Mouse (Mus musculus) left cerebral cortex, adult 2 months (tissue): Measurements from ENCODE around the gene Nup107. TPM values are rescaled to one million over a fixed set of nuclear protein-coding genes. Genes with fewer than 3 reads are reported as not detected.

Experiments used
- DNase-seq, 2 experiments: peaks; one replicate each; pipeline ENCODE4 v3.0.0; 2021 to 2022; ENCODE audit warnings: low spot score in 2 of 2, mixed read lengths in 1 of 2; ENCODE audit errors: extremely low spot score in 1 of 2
- H3K27ac ChIP-seq: fragments of 200-600 bp; 2 replicates; pipeline ENCODE4 v1.8.1; 2022
- H3K4me3 ChIP-seq: fragments of 200-600 bp; 2 replicates; pipeline ENCODE4 v1.8.1; 2022
- CTCF ChIP-seq: fragments of 200-600 bp; IDR thresholded peaks from 2 replicates; pipeline ENCODE4 v1.8.1; 2022; ENCODE audit warnings: antibody characterized with exemption, mild to moderate bottlenecking, moderate library complexity
- intact Hi-C: fragments of 180-260 bp; cut with DNase I; formaldehyde crosslinking; loops from one replicate; pipeline ENCODE4 v1.15.1; 2025
- long read RNA-seq, 2 experiments: library from polyadenylated mRNA; stranded (forward); transcript quantifications; one replicate each; pipeline ENCODE4 v2.0.0; 2021; ENCODE audit warnings: borderline mapping rate in 2 of 2
- total RNA-seq, 2 experiments: library from RNA; stranded (reverse); gene quantifications; 2 replicates each; pipeline ENCODE4 v1.2.3; 2021

Gene Nup107
- total RNA-seq: 10 to 100 TPM; 13.4 to 15.9 TPM
- long read RNA-seq, experiment 1, transcript Nup107-201 (28 exons, 3,114 nt): major isoform, 16 of 29 reads
- long read RNA-seq, experiment 1, partial matches to known transcripts: 5 of 29 reads
- long read RNA-seq, experiment 1, other reads (novel, unspliced or antisense): 8 of 29 reads
- long read RNA-seq, experiment 2, transcript Nup107-201 (28 exons, 3,114 nt): major isoform, 14 of 20 reads
- long read RNA-seq, experiment 2, partial matches to known transcripts: 3 of 20 reads
- long read RNA-seq, experiment 2, other reads (novel, unspliced or antisense): 3 of 20 reads

GRCm38 (mm10) chr10:117792141-117793091 is at the start of gene Nup107:
Gene Nup107 (minus strand): TSS chr10:117792705.
- H3K4me3 ChIP-seq: peak within 1 kb of the TSS; percentile 75
- intact Hi-C loops: loop anchor here (2.0 kb wide), 1 partner anchor 26 kb away; no protein-coding TSS in a partner anchor
- H3K27ac ChIP-seq: peak within 1 kb of the TSS; percentile 80
- DNase-seq: peak; percentile 100
- no peak for TF ChIP-seq CTCF

DNA sequence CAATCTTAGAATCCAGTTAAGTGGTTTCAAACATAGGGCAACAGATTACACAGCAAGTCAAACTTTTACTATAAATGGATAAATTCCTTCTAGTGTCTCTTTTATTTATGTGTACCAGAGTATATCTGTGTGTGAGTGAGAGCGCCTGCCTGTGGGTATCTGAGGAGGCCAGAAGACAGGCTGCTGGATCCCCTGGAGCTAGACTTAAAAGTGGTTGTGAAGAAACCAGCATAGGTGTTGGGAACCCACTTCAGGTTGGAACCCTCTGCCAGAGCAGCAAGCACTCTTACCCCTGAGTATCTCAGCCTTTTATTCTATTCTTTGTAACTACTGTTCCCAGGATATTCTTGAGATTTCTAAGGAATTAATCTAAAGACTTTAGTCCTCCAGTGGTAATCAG is 49.3 kb upstream of the Nup107 start:
- H3K4me3 ChIP-seq: no peak overlapping the region
- intact Hi-C loops: loop anchor here (10.0 kb wide), 1 partner anchor 143 kb away; no protein-coding TSS in a partner anchor

DNA sequence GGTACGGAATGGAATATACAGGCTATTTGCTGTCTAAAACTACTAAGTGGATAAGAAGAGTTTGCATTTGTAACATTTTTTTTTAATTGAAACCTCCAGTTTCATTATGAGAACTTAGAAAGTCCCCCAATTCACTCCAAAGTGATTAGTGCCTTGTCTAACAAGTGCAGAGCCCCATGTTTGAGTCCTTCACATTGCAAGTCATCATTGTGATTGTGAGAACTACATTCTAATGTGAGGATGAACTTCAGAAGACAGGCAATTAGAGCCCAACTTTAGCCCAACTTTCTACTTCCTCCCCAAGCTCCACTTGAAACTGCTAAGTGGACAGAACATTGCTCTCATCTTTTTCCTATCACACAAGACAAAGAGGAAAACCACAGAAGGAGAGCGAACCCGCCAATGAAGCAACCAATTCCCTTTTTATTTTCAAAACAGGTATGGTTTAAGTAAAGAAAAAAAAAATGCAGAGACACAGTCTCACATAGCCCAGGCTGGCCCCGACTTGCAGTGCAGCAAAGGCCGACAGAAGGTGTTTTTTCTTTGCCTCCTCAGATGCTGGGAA is 48.0 kb upstream of the Nup107 start:
- intact Hi-C loops: loop anchor here (10.0 kb wide), 1 partner anchor 144 kb away; no protein-coding TSS in a partner anchor
- no peak overlapping the region for H3K4me3 ChIP-seq
- no peak for DNase-seq
- no peak overlapping the region for H3K27ac ChIP-seq
- TF ChIP-seq CTCF: no peak

More for the DNA sequence above, 49.3 kb upstream of the Nup107 start:
- H3K27ac ChIP-seq: no peak overlapping the region
- DNase-seq: no peak
- TF ChIP-seq CTCF: no peak

- no peak for DNase-seq
- Histone ChIP-seq H3K4me3 (no peak overlapping the region), H3K27ac (no peak overlapping the region)
- no peak for TF ChIP-seq CTCF
- intact Hi-C loops: loop anchor here (10.0 kb wide), 1 partner anchor 145 kb away; no protein-coding TSS in a partner anchor
Measured at GRCm38 (mm10) chr10:117839737-117840136, 47.2 kb upstream of the Nup107 start.

DNA sequence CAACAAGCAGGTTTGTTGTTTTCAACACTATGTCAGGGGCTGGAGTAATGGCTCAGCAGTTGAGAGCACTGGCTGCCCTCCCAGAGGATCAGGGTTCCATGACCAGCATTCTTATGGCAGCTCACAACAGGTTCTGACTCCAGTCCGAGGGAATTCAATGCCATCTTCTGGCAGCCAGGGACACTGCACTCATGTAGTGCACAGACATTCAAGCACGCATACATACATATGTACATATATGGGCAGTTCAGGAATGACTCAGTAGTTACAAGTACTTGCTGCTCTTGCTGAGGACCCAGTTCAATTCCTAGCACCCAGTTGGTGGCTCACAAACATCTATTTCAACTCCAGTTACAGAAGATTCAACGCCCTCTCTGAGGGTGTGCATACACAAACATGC is 46.4 kb upstream of the Nup107 start:
- intact Hi-C loops: no loop called here
- no peak overlapping the region for H3K4me3 ChIP-seq
- no peak overlapping the region for H3K27ac ChIP-seq
- no peak for DNase-seq
- peak; percentile 24 for TF ChIP-seq CTCF

DNA sequence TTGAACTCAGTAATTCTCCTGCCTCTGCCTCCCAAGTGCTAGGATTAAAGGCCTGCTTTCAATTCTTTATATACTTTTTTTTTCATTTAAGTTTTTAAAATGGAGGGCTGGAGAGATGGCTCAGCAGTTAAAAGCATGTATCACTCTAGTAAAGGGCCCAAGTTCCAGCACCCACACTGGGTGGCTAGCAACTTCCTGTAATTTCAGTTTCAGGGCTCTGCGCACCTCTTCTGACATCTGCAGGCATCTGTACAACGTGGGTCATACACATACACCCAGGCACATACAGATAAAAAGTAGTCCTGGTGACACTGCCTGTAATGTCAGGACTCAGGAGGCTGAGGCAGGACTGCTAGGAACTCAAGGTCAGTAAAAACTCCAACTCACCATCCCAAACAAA is 43.8 kb upstream of the Nup107 start:
- Histone ChIP-seq H3K4me3 (no peak overlapping the region), H3K27ac (no peak overlapping the region)
- no peak for DNase-seq
- TF ChIP-seq CTCF: no peak
- intact Hi-C loops: no loop called here

DNA sequence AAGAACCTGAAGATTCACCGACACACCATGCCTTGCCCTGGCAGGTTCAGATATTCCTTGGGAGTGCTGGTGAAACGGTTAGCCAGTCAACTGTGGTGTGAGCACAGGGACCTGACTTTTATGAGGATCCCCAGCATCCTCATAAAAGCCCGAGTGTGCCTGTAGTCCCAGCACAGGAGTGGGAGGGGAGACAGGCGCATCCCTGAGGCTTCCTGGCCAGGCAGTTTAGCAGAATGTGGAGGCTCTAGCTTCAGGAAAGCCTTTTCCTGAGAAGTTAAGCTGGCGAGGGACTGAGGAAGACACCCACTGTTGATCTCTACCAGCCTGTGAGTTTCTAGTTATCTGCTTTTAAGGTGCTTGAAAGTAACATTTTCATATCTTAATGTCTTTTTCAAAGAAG is 42.9 kb upstream of the Nup107 start:
- intact Hi-C loops: no loop called here
- Histone ChIP-seq H3K27ac (no peak overlapping the region), H3K4me3 (no peak overlapping the region)
- no peak for DNase-seq
- no peak for TF ChIP-seq CTCF

GRCm38 (mm10) chr10:117830797-117831196 is 38.3 kb upstream of the Nup107 start:
- no peak for TF ChIP-seq CTCF
- Histone ChIP-seq H3K4me3 (no peak overlapping the region), H3K27ac (no peak overlapping the region)
- no peak for DNase-seq
- intact Hi-C loops: no loop called here

DNA sequence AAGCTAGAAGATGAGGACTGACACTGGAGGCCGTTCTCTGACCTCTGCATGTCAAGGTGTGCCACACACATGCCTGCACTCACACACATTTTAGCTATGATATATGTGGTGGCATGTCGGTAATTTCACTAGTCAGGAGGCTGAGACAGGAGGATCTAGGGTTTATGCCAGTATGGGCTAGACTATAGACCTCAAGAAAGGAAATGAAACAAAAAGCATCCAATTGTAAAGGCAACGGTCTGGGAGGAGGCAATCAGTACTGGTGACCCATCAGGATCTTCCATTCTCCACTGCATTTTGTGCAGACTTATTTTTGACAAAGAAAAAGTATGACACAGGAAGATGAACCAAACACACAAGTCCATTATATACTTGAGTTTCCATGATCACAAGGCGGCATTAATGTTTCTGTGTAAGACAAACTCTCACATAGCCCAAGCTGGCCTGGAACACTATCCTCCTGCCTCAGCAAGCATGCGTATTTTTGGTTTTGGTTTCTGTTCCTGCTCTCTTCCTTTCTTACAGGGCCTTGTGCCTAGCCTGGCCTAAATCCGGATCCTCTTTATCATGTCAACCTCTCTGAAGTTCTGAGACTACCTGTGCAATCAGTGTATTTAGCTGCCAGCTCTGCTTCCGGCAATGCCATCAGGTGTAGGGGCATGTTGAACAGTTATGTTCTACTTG is 37.1 kb upstream of the Nup107 start:
- no peak overlapping the region for H3K4me3 ChIP-seq
- H3K27ac ChIP-seq: no peak overlapping the region
- no peak for DNase-seq
- TF ChIP-seq CTCF: no peak
- intact Hi-C loops: no loop called here

GRCm38 (mm10) chr10:117829022-117829421 is 36.5 kb upstream of the Nup107 start:
- H3K27ac ChIP-seq: no peak overlapping the region
- no peak overlapping the region for H3K4me3 ChIP-seq
- TF ChIP-seq CTCF: no peak
- DNase-seq: no peak
- intact Hi-C loops: no loop called here

- Histone ChIP-seq H3K27ac (no peak overlapping the region), H3K4me3 (no peak overlapping the region)
- intact Hi-C loops: no loop called here
- no peak for DNase-seq
- no peak for TF ChIP-seq CTCF
Measured at GRCm38 (mm10) chr10:117828536-117828935, 36.0 kb upstream of the Nup107 start.
